Mouse (Mus musculus) liver (tissue): ENCODE results near the gene Scnn1b.

Experiments used
- DNase-seq: peaks from one replicate; pipeline ENCODE4 v3.0.0-alpha.2; 2020; ENCODE audit warnings: mixed read lengths

The Scnn1b gene

DNA sequence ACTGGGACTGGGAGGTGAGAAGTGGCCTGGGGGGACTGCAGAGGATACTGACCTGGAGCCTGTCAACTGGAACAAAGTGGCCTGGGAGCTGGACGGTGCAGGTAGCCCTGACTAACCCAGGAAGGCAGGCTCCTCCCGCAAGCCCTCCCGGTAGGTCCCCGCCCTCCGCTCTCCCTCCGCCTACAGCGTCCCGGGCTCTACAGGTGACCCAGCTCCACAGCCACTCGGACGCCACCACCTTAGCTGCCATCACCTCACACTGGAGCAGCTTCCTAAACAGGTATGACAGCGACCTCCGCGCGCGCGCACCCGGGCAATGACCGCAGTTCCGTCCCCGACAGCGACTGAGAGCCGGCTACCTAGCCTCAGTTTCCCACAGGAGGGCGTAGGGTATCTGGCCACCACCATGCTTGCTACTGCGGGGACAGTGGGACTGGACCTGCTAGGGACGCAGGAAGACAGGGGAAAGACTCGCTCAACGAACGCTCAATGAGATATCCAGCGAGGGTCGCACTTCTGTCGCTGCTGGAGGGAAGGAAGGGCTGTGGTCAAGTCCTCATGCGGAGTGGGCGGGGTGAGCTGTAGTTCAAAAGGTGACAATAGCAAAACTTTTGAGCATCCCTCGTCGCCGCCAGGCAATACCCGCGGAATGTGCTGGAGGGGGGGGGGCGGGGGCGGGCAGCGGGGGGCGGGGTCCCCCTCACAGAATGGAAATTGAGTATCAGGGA, at the start of gene Scnn1b:
Gene Scnn1b (plus strand): TSS at position 181 of the 728 bp plus-strand sequence.
- no peak for DNase-seq

DNA sequence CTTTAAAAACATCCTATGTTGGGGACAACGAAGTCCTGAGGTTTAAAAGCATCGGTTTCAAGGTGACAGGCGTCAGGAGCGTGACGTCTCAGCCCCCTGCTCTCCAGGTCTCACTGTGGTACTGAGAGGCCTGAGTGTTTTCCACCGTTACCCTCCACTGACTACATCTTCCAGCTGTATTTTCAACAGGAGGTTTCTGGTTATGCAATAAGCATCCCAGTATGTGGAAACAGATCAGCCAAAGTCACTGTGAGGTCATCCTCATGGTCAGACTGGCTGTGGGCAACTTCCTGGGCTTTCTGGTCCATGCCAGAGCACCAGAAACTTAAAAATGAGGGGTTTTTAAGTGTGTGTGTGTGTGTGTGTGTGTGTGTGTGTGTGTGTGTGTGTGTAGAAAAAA, 43.2 kb upstream of the Scnn1b start:
- no peak for DNase-seq

- DNase-seq: no peak
These were observed 36.4 kb upstream of the Scnn1b start for GRCm38 (mm10) chr7:121828481-121828880.

DNA sequence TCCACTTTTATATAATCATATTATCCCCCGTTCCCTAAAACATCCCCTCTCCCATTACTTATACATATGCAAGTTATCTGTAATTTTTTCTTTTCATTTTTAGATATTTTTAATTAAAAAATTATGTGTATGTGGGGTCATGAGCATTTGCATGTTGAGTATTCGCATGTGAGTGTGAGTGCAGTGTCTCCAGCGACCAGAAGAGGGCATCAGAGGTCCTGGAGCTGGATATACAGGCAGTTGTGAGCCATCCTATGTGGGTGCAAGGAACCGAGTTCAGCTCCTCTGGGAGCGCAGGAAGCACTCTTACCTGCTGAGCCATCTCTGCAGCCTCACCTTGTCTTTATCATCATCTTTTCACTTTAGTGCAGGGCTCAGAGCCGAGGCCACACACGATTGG, 29.4 kb upstream of the Scnn1b start:
- no peak for DNase-seq

DNA sequence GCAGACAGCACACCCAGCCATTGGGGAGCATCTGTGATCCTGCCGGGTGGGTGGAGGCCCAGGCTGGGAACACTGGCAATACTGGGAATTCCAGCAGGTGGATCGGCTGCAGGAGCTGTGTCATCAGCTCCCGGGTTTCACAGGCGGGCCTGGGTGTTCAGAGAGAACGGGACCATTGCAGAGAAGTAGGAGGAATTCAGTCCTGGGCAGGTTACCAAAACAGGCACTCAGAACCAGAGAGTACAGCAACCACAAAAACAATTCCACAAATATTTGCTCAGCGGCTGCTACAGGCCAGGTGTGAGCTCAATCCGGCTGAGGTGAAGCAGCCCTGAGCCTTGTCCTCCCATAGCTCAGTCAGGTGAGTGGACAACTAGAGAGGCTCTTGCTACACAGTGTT, 28.0 kb upstream of the Scnn1b start:
- no peak for DNase-seq

DNA sequence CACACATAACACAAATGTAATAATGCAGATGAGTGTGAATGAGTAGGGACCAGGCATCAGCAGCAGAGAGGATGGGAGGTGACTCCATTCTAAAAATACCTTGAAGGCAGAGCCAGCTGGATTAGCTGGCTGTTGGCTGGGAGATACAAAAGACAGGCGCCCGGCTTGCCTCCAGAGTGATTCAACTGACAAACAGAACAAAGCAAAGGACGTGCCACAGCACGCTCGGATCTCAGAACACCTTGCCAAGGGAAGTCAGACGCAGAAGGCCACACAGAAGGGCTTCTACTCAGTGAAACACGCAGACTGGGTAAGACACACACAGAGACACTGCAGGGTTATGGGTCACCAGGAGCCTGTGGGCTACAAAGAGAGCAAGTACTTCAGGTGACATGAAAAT, 24.0 kb upstream of the Scnn1b start:
- no peak for DNase-seq

DNA sequence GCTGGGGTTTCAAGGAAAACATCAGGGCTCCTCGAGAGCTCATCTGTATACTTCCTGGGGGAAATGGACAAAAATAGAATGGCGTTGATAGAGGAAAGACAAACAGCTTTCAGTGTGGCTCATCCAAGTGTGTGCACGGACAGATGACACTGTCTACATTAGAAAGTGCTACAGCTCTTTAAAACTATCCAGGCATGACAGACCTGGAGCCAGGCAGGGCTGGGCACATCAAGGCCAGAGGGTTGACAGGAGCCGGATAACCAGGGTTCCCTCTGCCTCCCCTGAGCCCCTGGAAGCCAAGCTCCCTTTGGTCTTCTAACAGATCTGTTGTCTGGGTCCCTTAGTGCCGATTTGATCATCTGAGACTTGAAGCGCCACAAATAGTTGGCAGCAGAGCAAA, 22.6 kb upstream of the Scnn1b start:
- no peak for DNase-seq

DNA sequence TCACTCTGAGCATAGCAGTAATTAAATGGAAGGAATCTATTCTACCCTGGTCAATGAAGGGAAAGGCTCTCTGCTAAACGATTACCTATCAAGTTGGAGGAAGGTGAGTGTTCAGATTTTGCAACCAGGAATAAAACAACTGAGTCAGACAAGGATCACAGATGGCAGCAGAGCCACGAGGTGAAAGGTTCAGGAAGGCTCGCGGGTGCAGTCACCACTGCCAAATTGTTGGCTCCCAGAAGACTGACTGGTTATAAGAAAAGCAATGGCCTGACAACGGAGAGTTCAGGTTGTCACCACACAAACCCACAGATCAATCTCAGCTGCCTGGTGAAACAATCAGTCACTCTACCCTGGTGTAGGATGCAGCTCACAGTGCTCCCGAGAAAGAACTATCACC, 18.9 kb upstream of the Scnn1b start:
- no peak for DNase-seq

DNA sequence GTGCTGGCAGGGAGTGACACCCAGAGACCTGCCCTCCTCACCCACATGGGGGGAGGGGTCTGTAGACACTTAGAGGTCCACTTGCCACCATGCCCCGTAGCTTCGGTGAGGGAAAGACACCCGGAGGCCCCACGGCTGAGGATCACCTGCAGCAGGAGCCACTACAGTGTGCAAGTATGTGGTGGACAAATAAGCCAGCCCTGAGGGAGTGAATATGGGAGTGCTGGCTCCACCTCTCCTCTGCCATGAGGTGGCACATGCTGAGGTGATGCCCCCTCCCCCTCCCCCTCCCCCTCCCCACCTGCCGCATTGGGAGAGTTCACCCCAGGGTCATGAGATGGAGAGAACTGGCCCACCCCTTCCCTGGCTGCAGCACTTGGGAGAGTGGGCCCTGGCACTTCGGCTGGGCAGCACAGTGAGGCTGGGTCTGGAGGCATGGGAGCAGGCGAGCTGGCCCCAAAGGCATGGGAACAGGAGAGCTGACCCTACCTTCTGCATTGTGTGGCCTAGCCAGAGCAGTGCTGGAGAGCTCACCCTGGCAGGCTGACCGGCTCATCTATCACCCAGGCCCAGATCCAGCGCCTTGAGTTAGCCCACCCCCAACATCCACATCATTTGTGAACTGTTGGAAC, 16.2 kb upstream of the Scnn1b start:
- no peak for DNase-seq

DNA sequence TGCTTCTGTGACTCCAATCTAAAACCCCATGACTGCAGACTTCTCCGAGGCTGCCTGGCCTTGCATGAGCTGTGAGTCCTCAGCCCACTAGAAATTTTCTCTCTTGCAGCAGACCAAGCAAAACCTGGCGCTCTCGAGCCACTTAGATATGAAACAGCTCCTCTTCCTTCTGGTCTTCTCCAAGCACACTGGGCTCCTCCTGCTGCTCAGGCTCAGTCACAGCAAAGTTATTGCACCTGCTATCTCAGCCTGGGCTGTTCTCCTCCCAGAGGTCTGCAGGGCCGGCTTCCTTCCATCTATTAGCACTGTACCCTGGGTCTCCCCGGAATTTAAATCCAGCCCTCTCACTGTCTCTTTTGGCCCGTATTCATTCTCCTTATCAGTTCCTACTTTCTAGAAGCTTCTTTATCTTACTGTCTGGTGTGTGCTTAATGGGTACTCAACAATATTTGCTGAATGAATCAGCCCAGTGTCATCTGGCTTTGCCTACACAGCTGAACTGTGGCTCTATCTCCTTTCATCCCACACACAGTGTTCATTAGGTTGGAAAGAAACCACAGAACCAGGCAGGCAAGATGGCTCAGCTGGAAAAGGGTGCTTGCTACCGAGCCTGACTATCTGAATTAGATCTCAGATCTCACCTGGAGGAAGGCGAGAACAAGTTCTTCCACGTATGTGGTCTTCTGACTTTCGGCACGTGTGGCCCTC, 7.5 kb upstream of the Scnn1b start:
- DNase-seq: no peak

DNA sequence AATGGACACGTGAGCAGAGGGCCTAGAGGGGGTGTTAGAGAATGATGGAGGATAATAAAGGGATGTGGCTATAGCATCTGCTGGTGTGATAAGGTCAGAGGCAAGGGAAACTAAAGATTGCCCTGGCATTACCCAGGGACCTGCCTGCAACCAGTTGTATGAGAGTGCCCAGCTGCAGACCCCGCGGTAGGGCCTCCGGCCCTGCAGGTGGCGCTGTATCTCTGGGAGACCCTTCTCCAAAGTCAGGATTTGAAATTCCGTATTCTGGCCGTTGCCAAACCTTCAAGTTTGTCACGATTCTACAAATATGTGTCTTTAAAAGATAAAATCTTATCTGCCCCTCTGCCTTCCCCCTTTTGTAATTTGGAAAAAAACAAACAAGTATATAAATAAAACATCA, 5.9 kb upstream of the Scnn1b start:
- DNase-seq: no peak

GRCm38 (mm10) chr7:121871631-121872030, 6.8 kb downstream of the Scnn1b start:
- DNase-seq: no peak

DNA sequence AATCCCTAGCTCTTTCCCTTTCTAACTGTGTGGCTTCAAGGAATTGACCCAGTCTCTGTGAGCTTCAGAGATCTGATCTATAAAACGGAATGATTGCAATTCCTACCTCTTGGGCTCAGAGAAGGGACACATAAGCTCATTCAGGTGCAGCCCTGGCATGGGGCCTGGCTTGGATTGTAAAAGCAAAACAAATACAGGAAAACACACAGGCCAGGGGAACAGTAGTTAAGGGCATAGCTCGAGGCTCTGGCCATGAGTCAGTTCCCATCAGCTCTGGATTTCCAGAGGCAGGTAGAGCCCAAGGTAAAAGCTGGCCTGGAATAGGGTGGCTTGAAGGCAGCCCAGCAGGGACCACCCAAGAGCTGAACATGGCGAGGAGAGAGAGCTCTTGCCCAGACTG, 9.2 kb downstream of the Scnn1b start:
- no peak for DNase-seq

DNA sequence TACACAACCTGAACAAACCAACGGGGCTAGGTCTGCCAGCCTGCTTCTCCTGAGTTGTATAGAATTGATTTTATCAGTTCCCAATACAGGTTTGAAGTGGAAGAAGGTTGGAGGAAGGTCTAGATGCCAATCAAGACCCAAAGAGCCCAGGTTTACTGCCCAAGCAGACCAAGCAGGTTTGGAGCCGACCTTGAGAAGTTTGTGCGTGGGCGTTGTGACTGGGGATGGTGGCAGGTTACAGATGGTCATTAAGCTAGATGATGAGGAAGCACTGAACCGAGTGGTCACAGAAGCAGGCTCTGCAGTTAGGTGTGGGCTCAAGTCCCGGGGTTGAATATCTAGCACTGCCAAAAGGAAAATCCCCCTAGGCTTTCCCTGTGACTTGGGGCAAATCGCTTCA, 9.9 kb downstream of the Scnn1b start:
- DNase-seq: no peak

DNA sequence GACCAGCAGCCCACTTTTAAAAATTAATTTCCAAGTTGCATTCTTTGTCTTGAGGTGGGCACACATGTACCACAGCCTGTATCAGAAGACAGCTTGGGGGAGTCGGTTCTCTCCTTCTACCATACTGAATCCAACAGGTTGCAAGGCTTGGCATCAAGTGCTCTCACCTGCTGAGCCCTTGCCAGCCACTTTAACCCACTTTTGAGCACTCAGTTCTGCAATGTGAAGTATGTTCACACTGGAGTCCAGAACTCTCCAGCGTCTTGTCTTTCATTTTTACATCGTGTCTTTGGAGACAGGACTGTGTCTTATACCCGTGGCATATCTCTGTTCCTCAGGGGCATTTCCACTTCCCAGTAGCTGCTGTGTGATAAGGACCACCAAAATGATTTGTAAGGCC, 15.4 kb downstream of the Scnn1b start:
- DNase-seq: no peak

DNA sequence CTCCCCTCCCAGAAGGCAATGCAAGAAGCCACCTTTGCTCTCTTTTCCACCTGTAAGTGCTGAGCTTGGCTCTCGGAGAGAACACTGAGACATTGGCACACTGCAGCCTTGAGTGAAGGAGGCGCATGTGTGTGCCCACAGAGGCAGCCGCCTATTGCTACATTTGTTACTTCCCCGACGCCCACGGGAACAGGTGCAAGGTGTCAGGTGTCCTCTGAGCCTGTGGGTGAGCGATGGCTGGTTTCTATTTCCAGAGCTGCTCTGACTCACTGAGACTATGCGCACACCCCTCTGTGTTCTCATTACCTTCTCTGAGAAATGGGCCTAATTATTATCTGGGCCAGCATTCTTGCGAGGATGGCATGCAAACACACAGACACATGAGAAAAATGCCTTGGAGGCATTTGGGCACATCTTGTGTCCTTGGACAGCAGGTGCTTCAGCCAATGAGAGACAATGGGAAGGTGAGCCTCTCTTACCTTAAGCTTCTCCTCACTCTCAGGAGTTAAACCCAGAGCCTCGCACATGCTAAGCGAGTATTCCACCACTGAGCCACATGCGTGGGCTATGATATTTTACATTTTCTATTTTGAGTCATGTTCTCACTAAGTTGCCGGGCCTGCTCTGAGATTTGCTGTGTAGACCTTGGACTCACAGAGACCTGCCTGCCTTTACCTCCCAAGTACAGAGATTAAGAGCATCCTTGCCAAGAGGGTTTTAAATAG, 26.0 kb downstream of the Scnn1b start:
- no peak for DNase-seq

- no peak for DNase-seq
These were observed 31.9 kb downstream of the Scnn1b start for GRCm38 (mm10) chr7:121896689-121897088.

DNA sequence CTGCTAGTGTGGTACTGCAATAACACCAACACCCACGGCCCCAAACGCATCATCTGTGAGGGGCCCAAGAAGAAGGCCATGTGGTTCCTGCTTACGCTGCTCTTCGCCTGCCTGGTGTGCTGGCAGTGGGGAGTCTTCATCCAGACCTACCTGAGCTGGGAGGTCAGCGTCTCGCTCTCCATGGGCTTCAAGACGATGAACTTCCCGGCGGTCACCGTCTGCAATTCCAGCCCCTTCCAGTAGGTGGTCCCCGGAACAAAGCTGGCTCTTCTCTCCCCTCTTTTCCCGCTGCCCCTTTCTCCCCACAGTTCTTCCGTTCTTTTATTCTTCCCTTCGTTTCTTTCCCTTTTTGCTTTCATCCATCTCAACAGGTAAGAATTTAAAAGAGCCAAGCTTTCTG, 34.5 kb downstream of the Scnn1b start:
- DNase-seq: peak; percentile 33

- no peak for DNase-seq
These were observed 35.1 kb downstream of the Scnn1b start for GRCm38 (mm10) chr7:121899940-121900339.

DNA sequence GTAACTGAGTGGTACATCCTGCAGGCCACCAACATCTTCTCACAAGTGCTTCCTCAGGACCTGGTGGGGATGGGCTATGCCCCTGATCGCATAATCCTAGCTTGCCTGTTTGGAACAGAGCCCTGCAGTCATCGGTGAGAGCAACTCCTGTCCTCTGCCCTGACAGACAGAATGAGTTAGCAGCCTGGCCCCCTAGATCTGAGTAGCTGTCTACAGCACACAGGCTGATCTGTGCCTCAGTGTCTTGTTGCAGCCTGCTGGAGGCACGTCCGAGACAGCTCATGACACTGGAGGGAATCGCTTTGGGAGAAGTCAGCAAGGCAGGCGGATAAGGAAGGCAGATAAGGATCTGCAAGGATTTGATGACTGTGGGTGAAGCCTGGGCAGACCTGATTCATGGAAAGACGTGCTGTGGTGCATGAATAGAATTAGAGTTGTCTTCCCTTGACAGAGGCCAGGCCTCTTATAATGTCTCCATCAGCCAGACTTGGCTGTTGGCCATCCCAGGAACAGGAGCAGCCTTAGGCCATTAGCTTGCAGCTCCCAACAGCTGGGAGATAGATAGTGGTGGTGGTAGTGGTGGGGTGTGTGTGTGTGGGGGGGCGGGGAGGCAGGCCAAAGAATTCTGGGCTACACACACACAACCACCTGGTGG, 38.0 kb downstream of the Scnn1b start:
- peak; percentile 14 for DNase-seq

- DNase-seq: no peak
These were observed 42.0 kb downstream of the Scnn1b start for GRCm38 (mm10) chr7:121906879-121907278.

GRCm38 (mm10) chr7:121912250-121912649, 47.4 kb downstream of the Scnn1b start:
- no peak for DNase-seq

DNA sequence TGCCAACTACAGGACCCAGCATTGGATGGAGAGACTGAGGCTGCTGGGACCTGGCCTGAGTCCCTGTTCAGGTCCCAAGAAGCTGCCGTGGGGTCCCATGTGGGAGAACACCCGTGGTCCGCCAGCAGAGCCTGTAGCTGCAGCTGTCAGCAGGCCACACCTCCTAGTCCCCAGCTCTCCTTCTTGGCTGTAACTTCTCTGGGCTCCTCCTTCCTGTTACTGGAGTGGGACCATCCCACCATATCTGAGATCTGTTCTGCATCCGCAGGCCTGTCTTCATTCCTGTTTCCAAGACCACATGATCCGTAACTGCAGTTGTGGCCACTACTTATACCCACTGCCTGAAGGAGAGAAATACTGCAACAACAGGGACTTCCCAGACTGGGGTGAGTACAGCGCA, 49.1 kb downstream of the Scnn1b start:
- no peak for DNase-seq
